Mouse (Mus musculus) adrenal gland, adult (tissue): ENCODE measurements at regions not wholly inside any gene's neighbourhood (a gene's known extent, or its start where the extent isn't known, plus 50 kb on each side); places are given as distances from the start of the nearest gene placed in this dataset.

Experiments used
- DNase-seq, 2 experiments: peaks; one replicate each; pipeline ENCODE4 v3.0.0; 2022 to 2023; ENCODE audit warnings: low spot score in 1 of 2; ENCODE audit not compliant: inconsistent age in 2 of 2

GRCm38 (mm10) chr16:45331236-45331635 is 77.6 kb downstream of the Cd200 start:
- peak in 1 of 2 experiments; percentile 41 for DNase-seq

DNA sequence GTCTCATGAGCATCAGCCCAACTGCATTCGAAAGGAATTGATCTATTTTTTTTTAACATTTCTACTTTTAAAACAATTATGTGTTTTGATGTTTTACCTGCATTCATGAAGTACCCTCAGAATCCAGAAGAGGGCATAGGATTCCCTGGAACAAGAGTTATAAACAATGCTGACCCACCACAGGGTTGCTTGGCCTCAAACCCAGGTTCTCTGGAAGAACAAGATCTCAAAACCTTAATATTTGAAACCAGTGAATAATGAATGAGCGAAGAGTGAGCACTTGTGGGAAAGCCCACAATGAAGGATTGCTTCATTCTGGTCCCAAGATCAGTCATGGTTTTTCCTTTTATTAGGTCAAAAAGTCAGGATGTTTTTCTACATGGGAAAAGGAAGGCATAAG is 78.6 kb downstream of the Cd200 start:
- DNase-seq = peak in 1 of 2 experiments; percentile 62

DNA sequence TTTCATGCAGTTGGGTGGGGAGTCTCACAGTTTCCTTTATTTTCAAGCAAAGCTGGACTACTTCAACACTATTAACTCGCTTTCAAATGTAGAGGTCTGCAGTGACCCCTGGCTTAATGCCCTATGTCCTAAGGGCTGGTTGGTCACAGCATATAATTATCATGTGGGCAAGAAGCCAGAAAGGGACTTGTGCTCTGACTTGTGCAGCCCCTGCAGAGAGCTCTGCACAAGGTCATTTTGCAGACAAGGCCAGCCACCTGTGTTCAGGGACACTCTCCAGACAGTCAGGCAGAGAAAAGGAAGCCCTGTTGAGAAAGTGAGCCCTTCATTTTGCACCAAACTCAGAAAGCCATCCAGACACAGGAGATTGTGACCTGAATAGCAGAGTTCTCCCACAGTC is 79.1 kb downstream of the Cd200 start:
- DNase-seq = peak; percentile 59 to 81

GRCm38 (mm10) chr16:45327103-45327502 is 81.8 kb downstream of the Cd200 start:
- no peak for DNase-seq

DNA sequence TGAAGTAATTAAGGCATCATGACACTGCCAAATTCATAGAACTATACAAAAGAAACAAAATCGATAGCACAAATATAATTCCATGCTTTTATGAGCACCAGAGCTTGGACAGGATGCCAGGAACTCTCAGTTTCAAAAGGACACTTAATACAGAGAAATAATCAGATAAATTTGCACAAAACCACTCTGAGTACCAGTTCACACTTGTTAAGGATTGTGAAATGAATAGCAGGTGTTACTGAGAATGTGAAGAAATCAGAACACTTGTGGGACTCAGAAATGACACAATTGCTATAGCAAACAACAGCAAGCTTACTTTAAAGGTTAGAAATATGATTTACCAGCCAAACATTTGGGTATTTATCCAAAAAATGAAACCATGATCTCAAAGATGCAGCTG is 87.4 kb downstream of the Btla start:
- DNase-seq = no peak
